Mouse (Mus musculus): Measurements from ENCODE around the gene Tbl1xr1.

The Tbl1xr1 gene

GRCm38 (mm10) chr3:22144255-22144654, 67.8 kb downstream of the Tbl1xr1 start:
- WGBS = 83% methylated on average over 2 of the region's 2 CpGs

- 74% methylated on average over 1 of the region's 1 CpGs for WGBS
These were observed 71.0 kb downstream of the Tbl1xr1 start for GRCm38 (mm10) chr3:22147433-22147927.

- 81% methylated on average over 6 of the region's 6 CpGs for WGBS
These were observed 72.0 kb downstream of the Tbl1xr1 start for GRCm38 (mm10) chr3:22148306-22148932.

GRCm38 (mm10) chr3:22150872-22151530, 74.5 kb downstream of the Tbl1xr1 start:
- 81% methylated on average over 5 of the region's 5 CpGs for WGBS

- WGBS = 87% methylated on average over 1 of the region's 1 CpGs
These were observed 76.3 kb downstream of the Tbl1xr1 start for GRCm38 (mm10) chr3:22152773-22153172.

GRCm38 (mm10) chr3:22154522-22154921, 78.1 kb downstream of the Tbl1xr1 start:
- 92% methylated on average over 3 of the region's 3 CpGs for WGBS

GRCm38 (mm10) chr3:22156397-22156796, 79.9 kb downstream of the Tbl1xr1 start:
- WGBS = 81% methylated on average over 2 of the region's 2 CpGs

- WGBS = 80% methylated on average over 3 of the region's 3 CpGs
These were observed 86.5 kb downstream of the Tbl1xr1 start for GRCm38 (mm10) chr3:22162948-22163347.

- 78% methylated on average over 2 of the region's 2 CpGs for WGBS
These were observed 91.4 kb downstream of the Tbl1xr1 start for GRCm38 (mm10) chr3:22167856-22168255.

GRCm38 (mm10) chr3:22168432-22168831, 92.0 kb downstream of the Tbl1xr1 start:
- WGBS = 60% methylated on average over 4 of the region's 4 CpGs

GRCm38 (mm10) chr3:22171526-22171925, 95.1 kb downstream of the Tbl1xr1 start:
- WGBS = 78% methylated on average over 8 of the region's 8 CpGs

- WGBS = 78% methylated on average over 2 of the region's 2 CpGs
These were observed 96.0 kb downstream of the Tbl1xr1 start for GRCm38 (mm10) chr3:22172410-22172809.

- 83% methylated on average over 5 of the region's 5 CpGs for WGBS
These were observed 96.7 kb downstream of the Tbl1xr1 start for GRCm38 (mm10) chr3:22173171-22173570.

GRCm38 (mm10) chr3:22174232-22174631, 97.8 kb downstream of the Tbl1xr1 start:
- 66% methylated on average over 4 of the region's 4 CpGs for WGBS

- WGBS = 76% methylated on average over 3 of the region's 4 CpGs
These were observed 103.6 kb downstream of the Tbl1xr1 start for GRCm38 (mm10) chr3:22180076-22180475.

GRCm38 (mm10) chr3:22181026-22181425, 104.6 kb downstream of the Tbl1xr1 start:
- WGBS = 95% methylated on average over 2 of the region's 2 CpGs

- WGBS = 96% methylated on average over 4 of the region's 4 CpGs
These were observed 108.8 kb downstream of the Tbl1xr1 start for GRCm38 (mm10) chr3:22185265-22185664.

GRCm38 (mm10) chr3:22192931-22193330, 116.5 kb downstream of the Tbl1xr1 start:
- 93% methylated on average over 5 of the region's 5 CpGs for WGBS

- whole genome bisulfite sequencing = 87% methylated on average over 7 of the region's 7 CpGs
These were observed 117.9 kb downstream of the Tbl1xr1 start for GRCm38 (mm10) chr3:22194185-22194856.

- 90% methylated on average over 1 of the region's 1 CpGs for WGBS
These were observed 122.3 kb downstream of the Tbl1xr1 start for GRCm38 (mm10) chr3:22198802-22199201.

- WGBS = 96% methylated on average over 3 of the region's 3 CpGs
These were observed 127.7 kb downstream of the Tbl1xr1 start for GRCm38 (mm10) chr3:22204186-22204585.

- WGBS = 82% methylated on average over 2 of the region's 2 CpGs
These were observed 145.1 kb downstream of the Tbl1xr1 start for GRCm38 (mm10) chr3:22221557-22221956.

- 52% methylated on average over 12 of the region's 12 CpGs for WGBS
These were observed 145.9 kb downstream of the Tbl1xr1 start for GRCm38 (mm10) chr3:22222351-22222750.

All from cerebral cortex, adult 2 months (tissue).